Mouse (Mus musculus) large intestine, adult 2 months (tissue): Measurements from ENCODE around the gene Theg. TPM values are rescaled to one million over a fixed set of nuclear protein-coding genes. Genes with fewer than 3 reads are reported as not detected.

Source experiments
- DNase-seq: peaks from one replicate; pipeline ENCODE4 v3.0.0-alpha.2; 2012; ENCODE audit warnings: low read depth, low spot score
- WGBS: fragments of 180-500 bp; shearing (Covaris S2); methylation state at CpG from one replicate; pipeline ENCODE4 v1.1.7; 2018; 5-methylcytosine and 5-hydroxymethylcytosine counted together
- polyA plus RNA-seq: library from polyadenylated mRNA; depleted of rRNA; stranded (reverse); fragments of >200 nt; gene quantifications from 2 replicates; pipeline ENCODE4 v1.2.3, GENCODE M21; 2012

Theg gene
- polyA plus RNA-seq, 1 experiment, result not detected

GRCm38 (mm10) chr10:79569921-79570320 lies 17.2 kb downstream of the Theg start:
- 88% methylated on average over 5 of the region's 5 CpGs for WGBS
- no peak for DNase-seq

- WGBS, result 84% methylated on average over 2 of the region's 2 CpGs
- no peak for DNase-seq
These were observed 27.4 kb downstream of the Theg start for GRCm38 (mm10) chr10:79559716-79560115.

GRCm38 (mm10) chr10:79557496-79557895 lies 29.6 kb downstream of the Theg start:
- DNase-seq, result no peak
- WGBS, result 86% methylated on average over 5 of the region's 5 CpGs

GRCm38 (mm10) chr10:79556951-79557350 lies 30.2 kb downstream of the Theg start:
- 93% methylated on average over 5 of the region's 5 CpGs for WGBS
- no peak for DNase-seq

- WGBS, result 26% methylated on average over 7 of the region's 7 CpGs
- DNase-seq, result no peak
These were observed 31.9 kb downstream of the Theg start for GRCm38 (mm10) chr10:79555238-79555724.

- under 1% methylated on average over 106 of the region's 108 CpGs for WGBS
- no peak for DNase-seq
These were observed 32.5 kb downstream of the Theg start, which contains the start of gene Mier2 for GRCm38 (mm10) chr10:79554330-79555237. Mier2 (minus strand) TSS chr10:79555199.

GRCm38 (mm10) chr10:79553691-79554090 lies 33.4 kb downstream of the Theg start:
- no peak for DNase-seq
- WGBS, result 31% methylated on average over 10 of the region's 10 CpGs

- DNase-seq, result no peak
- WGBS, result 88% methylated on average over 6 of the region's 6 CpGs
These were observed 34.0 kb downstream of the Theg start for GRCm38 (mm10) chr10:79553176-79553575.

GRCm38 (mm10) chr10:79552531-79552930 lies 34.6 kb downstream of the Theg start:
- DNase-seq, result no peak
- 80% methylated on average over 8 of the region's 8 CpGs for WGBS

- DNase-seq, result no peak
- 73% methylated on average over 9 of the region's 9 CpGs for WGBS
These were observed 36.8 kb downstream of the Theg start for GRCm38 (mm10) chr10:79550366-79550765.

- 92% methylated on average over 18 of the region's 18 CpGs for WGBS
- DNase-seq, result no peak
These were observed 38.0 kb downstream of the Theg start for GRCm38 (mm10) chr10:79548971-79549723.

GRCm38 (mm10) chr10:79548546-79548945 lies 38.6 kb downstream of the Theg start:
- DNase-seq, result no peak
- 91% methylated on average over 5 of the region's 5 CpGs for WGBS

- 78% methylated on average over 5 of the region's 5 CpGs for WGBS
- no peak for DNase-seq
These were observed 39.9 kb downstream of the Theg start for GRCm38 (mm10) chr10:79547148-79547675.

- 92% methylated on average over 11 of the region's 11 CpGs for WGBS
- no peak for DNase-seq
These were observed 40.6 kb downstream of the Theg start for GRCm38 (mm10) chr10:79546483-79546882.

- DNase-seq, result no peak
- 92% methylated on average over 12 of the region's 12 CpGs for WGBS
These were observed 41.2 kb downstream of the Theg start for GRCm38 (mm10) chr10:79545891-79546290.

- WGBS, result 89% methylated on average over 5 of the region's 5 CpGs
- DNase-seq, result no peak
These were observed 42.5 kb downstream of the Theg start for GRCm38 (mm10) chr10:79544631-79545030.

- WGBS, result 72% methylated on average over 9 of the region's 9 CpGs
- DNase-seq, result no peak
These were observed 43.1 kb downstream of the Theg start for GRCm38 (mm10) chr10:79543884-79544597.

GRCm38 (mm10) chr10:79542171-79542570 lies 45.0 kb downstream of the Theg start:
- no peak for DNase-seq
- WGBS, result 92% methylated on average over 11 of the region's 11 CpGs

GRCm38 (mm10) chr10:79541522-79541921 lies 45.6 kb downstream of the Theg start:
- no peak for DNase-seq
- 95% methylated on average over 15 of the region's 15 CpGs for WGBS

GRCm38 (mm10) chr10:79540746-79541145 lies 46.4 kb downstream of the Theg start:
- 96% methylated on average over 11 of the region's 11 CpGs for WGBS
- no peak for DNase-seq
